Mouse (Mus musculus) liver, embryonic 14.5 days (tissue): ENCODE results near the gene Ntn3.

Experiments
- CTCF ChIP-seq: IDR thresholded peaks from 2 replicates; pipeline ENCODE4 v1.5.1; 2016; ENCODE audit warnings: antibody characterized with exemption, low read depth, control low read depth
- EP300 ChIP-seq: IDR thresholded peaks from 2 replicates; pipeline ENCODE4 v1.6.1; 2016; ENCODE audit warnings: antibody characterized with exemption, low read depth

DNA sequence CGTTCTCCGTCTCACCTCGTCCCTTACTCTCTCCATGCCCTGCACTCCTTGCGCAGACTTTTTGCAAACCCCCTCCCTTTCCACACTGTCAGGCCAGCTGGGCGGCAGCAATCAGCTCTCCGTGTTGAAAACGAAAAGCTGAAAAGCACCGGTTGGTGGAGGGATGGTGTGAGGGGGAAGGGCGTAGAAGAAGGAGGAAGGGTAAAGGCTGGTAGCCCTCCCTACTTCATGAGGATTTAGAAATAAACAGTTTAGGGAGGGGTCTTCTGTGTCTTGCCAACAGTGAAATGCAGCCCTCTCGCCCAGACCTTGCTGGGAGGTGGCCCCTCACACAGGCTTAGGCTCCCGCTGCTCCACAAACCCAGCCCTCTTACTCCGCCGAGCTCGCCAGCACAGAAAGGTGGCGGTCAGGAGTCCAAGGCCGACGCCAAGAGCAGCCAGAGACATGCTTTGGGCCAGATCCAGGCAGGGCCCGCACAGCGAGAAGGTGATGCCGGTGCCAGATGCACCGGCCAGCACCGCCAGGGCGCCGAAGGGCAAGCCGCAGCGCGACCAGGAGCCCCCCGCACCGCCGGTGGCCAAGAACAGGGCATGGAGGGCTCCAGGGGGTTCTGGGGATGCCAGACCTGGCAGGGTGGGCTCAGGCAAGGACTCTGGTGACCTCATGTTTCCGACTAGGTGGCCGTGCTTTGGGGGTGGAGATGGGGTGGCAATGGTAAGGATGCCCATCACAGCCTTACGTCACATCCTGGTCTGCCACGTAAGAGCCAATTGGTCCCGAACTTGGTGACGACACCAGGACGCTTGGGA lies 2.5 kb upstream of the Ntn3 start:
- no peak for TF ChIP-seq CTCF
- no peak for TF ChIP-seq EP300
